Mouse (Mus musculus) limb, embryonic 15.5 days (tissue): ENCODE measurements around the gene Oxa1l. TPM values are rescaled to one million over a fixed set of nuclear protein-coding genes. Genes with fewer than 3 reads are reported as not detected.

Source experiments
- ATAC-seq: fragments of 200-750 bp; cut with Nextera tagmentation; 2 replicates; pipeline ENCODE4 v1.8.0; 2017; ENCODE audit warnings: low read depth, moderate TSS enrichment; ENCODE audit not compliant: insufficient number of reproducible peaks, low FRiP score, low TSS enrichment
- H3K27ac ChIP-seq: fragments of 300-500 bp; sonication (generic); 2 replicates; pipeline ENCODE4 v1.5.1; 2015; ENCODE audit warnings: moderate library complexity, mild to moderate bottlenecking, inconsistent platforms
- H3K27me3 ChIP-seq: fragments of 300-500 bp; sonication (generic); 2 replicates; pipeline ENCODE4 v1.6.1; 2015; ENCODE audit warnings: inconsistent platforms
- H3K36me3 ChIP-seq: fragments of 300-500 bp; sonication (generic); 2 replicates; pipeline ENCODE4 v1.6.1; 2015; ENCODE audit warnings: inconsistent platforms
- H3K4me1 ChIP-seq: fragments of 300-500 bp; sonication (generic); 2 replicates; pipeline ENCODE4 v1.6.1; 2015; ENCODE audit warnings: inconsistent platforms
- H3K4me2 ChIP-seq: fragments of 300-500 bp; sonication (generic); 2 replicates; pipeline ENCODE4 v1.6.1; 2015; ENCODE audit warnings: mild to moderate bottlenecking, inconsistent platforms
- H3K4me3 ChIP-seq: fragments of 300-500 bp; sonication (generic); 2 replicates; pipeline ENCODE4 v1.5.1; 2015; ENCODE audit warnings: mild to moderate bottlenecking, inconsistent platforms
- H3K9ac ChIP-seq: fragments of 300-500 bp; sonication (generic); 2 replicates; pipeline ENCODE4 v1.6.1; 2015; ENCODE audit warnings: inconsistent platforms
- H3K9me3 ChIP-seq: fragments of 300-500 bp; sonication (generic); 2 replicates; pipeline ENCODE4 v1.6.1; 2016; ENCODE audit warnings: inconsistent platforms
- WGBS: fragments of 180-500 bp; shearing (Covaris S2); methylation state at CpG from one replicate; pipeline ENCODE4 v1.1.7; 2015; 5-methylcytosine and 5-hydroxymethylcytosine counted together
- polyA plus RNA-seq: library from polyadenylated mRNA; unstranded; fragments of >200 nt; fragmentation: Nextera tagmentation; extraction: Ambion mirVana; gene quantifications from 2 replicates; pipeline ENCODE4 v1.2.1, GENCODE M21; 2015

Gene Oxa1l
- polyA plus RNA-seq, 1 experiment from 2014 or later: 37.7 TPM

GRCm38 (mm10) chr14:54415241-54416020 lies 54.8 kb downstream of the Oxa1l start:
- Histone ChIP-seq H3K4me1 (peaks cover 29% of the 10 kb centered on the region), H3K36me3 (no peaks in the 10 kb centered on the region), H3K27me3 (no peaks in the 10 kb centered on the region), H3K9me3 (no peaks in the 10 kb centered on the region), H3K27ac (no peak overlapping the region), H3K4me3 (no peak overlapping the region), H3K9ac (no peak overlapping the region), H3K4me2 (no peak overlapping the region)
- 25% methylated on average over 13 of the region's 13 CpGs for WGBS
- no peak for ATAC-seq

- H3K9ac ChIP-seq: no peak overlapping the region
- no peak overlapping the region for H3K4me2 ChIP-seq
- H3K4me1 ChIP-seq: peaks cover 29% of the 10 kb centered on the region
- H3K4me3 ChIP-seq: no peak overlapping the region
- 26% methylated on average over 5 of the region's 5 CpGs for WGBS
- no peak for ATAC-seq
- H3K27me3 ChIP-seq: no peaks in the 10 kb centered on the region
- no peaks in the 10 kb centered on the region for H3K36me3 ChIP-seq
- no peaks in the 10 kb centered on the region for H3K9me3 ChIP-seq
- no peak overlapping the region for H3K27ac ChIP-seq
Observed at GRCm38 (mm10) chr14:54416229-54416775, 55.7 kb downstream of the Oxa1l start.

GRCm38 (mm10) chr14:54416830-54417229 lies 56.2 kb downstream of the Oxa1l start:
- Histone ChIP-seq H3K4me2 (no peak overlapping the region), H3K9ac (no peak overlapping the region), H3K36me3 (no peaks in the 10 kb centered on the region), H3K4me1 (peaks cover 29% of the 10 kb centered on the region), H3K9me3 (no peaks in the 10 kb centered on the region), H3K27me3 (no peaks in the 10 kb centered on the region), H3K27ac (no peak overlapping the region), H3K4me3 (no peak overlapping the region)
- WGBS: 69% methylated on average over 4 of the region's 4 CpGs
- ATAC-seq: no peak

DNA sequence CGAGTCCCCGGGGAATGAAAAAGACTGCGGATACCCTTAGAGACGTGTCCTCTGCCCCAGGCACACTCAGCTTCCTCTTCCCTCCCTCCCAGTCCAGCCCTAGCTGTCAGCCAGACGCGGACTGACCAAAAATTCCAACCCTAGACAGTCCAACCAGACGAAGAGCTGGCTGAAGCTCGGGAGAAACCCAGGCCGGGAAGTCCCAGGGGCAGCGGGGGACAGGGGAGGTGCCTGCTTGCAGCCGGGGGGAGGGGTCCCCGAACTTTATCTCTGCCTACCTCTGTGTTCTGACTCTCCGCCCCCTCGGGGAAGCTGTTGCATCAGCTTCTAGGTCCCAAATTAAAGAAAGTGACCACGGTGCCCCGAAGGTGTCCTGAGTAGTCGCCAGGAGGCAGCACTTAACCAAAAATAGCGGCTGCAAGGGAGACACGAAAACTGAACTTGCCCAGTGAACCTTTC lies 57.0 kb downstream of the Oxa1l start, which contains the start of gene Slc7a7:
Gene Slc7a7 (minus strand): TSS at position 158 of the 459 bp plus-strand sequence.
- Histone ChIP-seq H3K4me3 (no peak within 1 kb of the TSS), H3K9ac (no peak within 1 kb of the TSS), H3K36me3 (no peaks in the 10 kb centered on the region), H3K4me2 (peak within 1 kb of the TSS; percentile 1; the same call in 1 of the 2 replicates), H3K27ac (no peak within 1 kb of the TSS), H3K27me3 (no peaks in the 10 kb centered on the region), H3K4me1 (peaks cover 29% of the 10 kb centered on the region), H3K9me3 (no peaks in the 10 kb centered on the region)
- no peak for ATAC-seq
- 14% methylated on average over 19 of the region's 19 CpGs for WGBS

Other genes starting within 250 kb of the Oxa1l start
- 384 and 403 TPM in 2 replicates for gene Dad1, start 106.7 kb upstream of the Oxa1l start, polyA plus RNA-seq
- gene Abhd4, start 106.6 kb upstream of the Oxa1l start, polyA plus RNA-seq: 56.4 and 56.7 TPM in 2 replicates
- not detected in 2 replicates for gene Olfr49, start 75.9 kb upstream of the Oxa1l start, polyA plus RNA-seq
- 5.8 and 6.5 TPM in 2 replicates for gene Slc7a7, start 56.9 kb downstream of the Oxa1l start, polyA plus RNA-seq
- gene Mrpl52, start 66.1 kb downstream of the Oxa1l start, polyA plus RNA-seq: 196 and 218 TPM in 2 replicates
- 245 and 272 TPM in 2 replicates for gene Mmp14, start 70.8 kb downstream of the Oxa1l start, polyA plus RNA-seq
- 42.8 and 46.4 TPM in 2 replicates for gene Lrp10, start 103.3 kb downstream of the Oxa1l start, polyA plus RNA-seq
- 1.5 and 2.2 TPM in 2 replicates for gene Rem2, start 115.3 kb downstream of the Oxa1l start, polyA plus RNA-seq
- gene Prmt5, start 156.7 kb downstream of the Oxa1l start, polyA plus RNA-seq: 68.6 and 71.4 TPM in 2 replicates
- 52.6 and 53.0 TPM in 2 replicates for gene Haus4, start 193.8 kb downstream of the Oxa1l start, polyA plus RNA-seq
- 50.7 and 52.7 TPM in 2 replicates for gene Ajuba, start 216.7 kb downstream of the Oxa1l start, polyA plus RNA-seq
- gene 4931414P19Rik, start 245.2 kb downstream of the Oxa1l start, polyA plus RNA-seq: 5.8 and 6.1 TPM in 2 replicates